Mouse (Mus musculus): Measurements from ENCODE around the gene Knl1.

The Knl1 gene

GRCm38 (mm10) chr2:119035397-119035745, 11.5 kb upstream of the Knl1 start:
- no peak for DNase-seq (ENCODE audit: low read depth, low spot score)

GRCm38 (mm10) chr2:119040882-119041281, 6.0 kb upstream of the Knl1 start:
- no peak for DNase-seq (ENCODE audit: low read depth, low spot score)

GRCm38 (mm10) chr2:119045163-119045562, 1.8 kb upstream of the Knl1 start:
- no peak for DNase-seq (ENCODE audit: low read depth, low spot score)

GRCm38 (mm10) chr2:119047849-119048248, 930 bp downstream of the Knl1 start:
- no peak for DNase-seq (ENCODE audit: low read depth, low spot score)

GRCm38 (mm10) chr2:119050132-119050650, 3.3 kb downstream of the Knl1 start:
- DNase-seq (ENCODE audit: low read depth, low spot score), result no peak

GRCm38 (mm10) chr2:119060139-119060538, 13.2 kb downstream of the Knl1 start:
- no peak for DNase-seq (ENCODE audit: low read depth, low spot score)

- no peak for DNase-seq (ENCODE audit: low read depth, low spot score)
These were observed 25.5 kb downstream of the Knl1 start for GRCm38 (mm10) chr2:119072397-119072796.

- DNase-seq (ENCODE audit: low read depth, low spot score), result no peak
These were observed 39.2 kb downstream of the Knl1 start for GRCm38 (mm10) chr2:119086156-119086555.

- no peak for DNase-seq (ENCODE audit: low read depth, low spot score)
These were observed 54.6 kb downstream of the Knl1 start for GRCm38 (mm10) chr2:119101552-119101951.

- DNase-seq (ENCODE audit: low read depth, low spot score), result no peak
These were observed 59.7 kb downstream of the Knl1 start for GRCm38 (mm10) chr2:119106583-119106982.

- peak; percentile 26 for DNase-seq (ENCODE audit: low read depth, low spot score)
These were observed 61.6 kb downstream of the Knl1 start for GRCm38 (mm10) chr2:119108554-119108953.

- no peak for DNase-seq (ENCODE audit: low read depth, low spot score)
These were observed 64.1 kb downstream of the Knl1 start for GRCm38 (mm10) chr2:119111060-119111459.

- peak; percentile 84 for DNase-seq (ENCODE audit: low read depth, low spot score)
These were observed 65.7 kb downstream of the Knl1 start, which contains the start of gene Rad51 for GRCm38 (mm10) chr2:119112438-119113112. TSS of gene Rad51 (plus strand) at chr2:119112793.

GRCm38 (mm10) chr2:119113121-119113925, 66.4 kb downstream of the Knl1 start:
- DNase-seq (ENCODE audit: low read depth, low spot score), result no peak

- DNase-seq (ENCODE audit: low read depth, low spot score), result no peak
These were observed 89.5 kb downstream of the Knl1 start for GRCm38 (mm10) chr2:119136346-119136898.

- no peak for DNase-seq (ENCODE audit: low read depth, low spot score)
These were observed 98.3 kb downstream of the Knl1 start for GRCm38 (mm10) chr2:119145199-119145598.

- DNase-seq (ENCODE audit: low read depth, low spot score), result no peak
These were observed 99.5 kb downstream of the Knl1 start for GRCm38 (mm10) chr2:119146435-119146834.

GRCm38 (mm10) chr2:119147160-119147678, 100.3 kb downstream of the Knl1 start:
- DNase-seq (ENCODE audit: low read depth, low spot score), result no peak

GRCm38 (mm10) chr2:119147775-119148174, 100.9 kb downstream of the Knl1 start:
- DNase-seq (ENCODE audit: low read depth, low spot score), result no peak

- no peak for DNase-seq (ENCODE audit: low read depth, low spot score)
These were observed 105.3 kb downstream of the Knl1 start for GRCm38 (mm10) chr2:119152255-119152654.

GRCm38 (mm10) chr2:119154683-119155082, 107.8 kb downstream of the Knl1 start:
- no peak for DNase-seq (ENCODE audit: low read depth, low spot score)

Measured in embryo, embryonic 11.5 days (tissue).